Mouse (Mus musculus): ENCODE data around the gene Stk32c. TPM values are rescaled to one million over a fixed set of nuclear protein-coding genes. Genes with fewer than 3 reads are reported as not detected.
A peak's percentile ranks its signal among the peaks of the same experiment; 100 is the strongest.

Stk32c gene
- polyA plus RNA-seq, 1 experiment: 130 TPM

DNA sequence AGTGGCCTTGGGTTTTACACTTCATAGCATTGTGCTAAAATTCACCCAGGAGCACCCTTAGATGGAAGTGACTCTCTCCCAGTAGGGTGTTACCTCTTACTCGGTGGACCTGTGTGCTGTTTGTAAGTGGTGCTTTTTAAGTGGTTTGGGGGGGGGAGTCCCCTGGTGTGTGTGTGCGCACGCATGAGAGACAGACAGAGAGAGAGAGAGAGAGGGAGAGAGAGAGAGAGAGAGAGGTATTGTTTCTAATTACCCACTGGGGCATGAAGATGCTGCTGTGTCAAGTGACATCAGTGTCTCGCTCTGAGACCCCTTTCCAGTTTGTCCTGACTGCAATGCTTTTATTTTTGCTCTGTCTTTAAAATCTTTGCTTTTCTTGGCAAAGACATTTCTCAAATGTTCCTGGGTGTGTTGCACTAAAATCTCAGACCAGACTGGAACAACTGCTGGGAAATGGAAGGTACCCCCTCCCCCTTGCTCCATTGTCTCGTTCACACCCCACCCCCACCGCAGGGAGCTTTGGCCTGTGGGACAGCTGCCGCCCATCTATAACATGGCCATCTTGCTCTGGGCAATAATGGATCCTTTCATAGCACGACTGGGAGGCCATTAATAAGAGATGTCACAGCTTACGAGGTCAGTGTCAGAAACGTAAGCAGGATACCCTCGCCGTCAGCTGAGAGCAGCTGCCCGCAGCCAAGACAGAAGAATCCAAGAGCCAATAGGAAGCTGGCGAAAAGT is 137.9 kb downstream of the Stk32c start:
- no peak for DNase-seq (ENCODE audit: extremely low spot score in 1 of 2, low spot score in 1 of 2)

DNA sequence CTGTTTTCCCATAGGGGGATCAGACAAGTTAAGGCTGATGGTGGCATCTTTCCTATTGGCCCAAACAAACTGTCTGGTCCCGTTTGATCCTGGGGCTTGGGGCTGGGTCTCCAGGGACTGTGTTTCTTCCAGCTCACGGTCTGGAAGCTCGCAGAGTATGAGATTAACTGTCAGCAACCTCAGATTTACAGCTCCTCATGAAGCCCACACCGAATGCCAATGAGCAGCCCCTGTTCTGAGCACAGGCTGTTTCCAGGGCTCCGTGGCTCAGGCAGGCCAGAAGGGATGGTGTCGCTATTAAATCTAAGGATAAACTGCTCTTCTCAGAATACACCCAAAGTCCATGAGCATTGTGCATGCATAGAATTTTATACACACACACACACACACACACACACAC is 138.9 kb downstream of the Stk32c start:
- DNase-seq (ENCODE audit: extremely low spot score in 1 of 2, low spot score in 1 of 2): no peak

DNA sequence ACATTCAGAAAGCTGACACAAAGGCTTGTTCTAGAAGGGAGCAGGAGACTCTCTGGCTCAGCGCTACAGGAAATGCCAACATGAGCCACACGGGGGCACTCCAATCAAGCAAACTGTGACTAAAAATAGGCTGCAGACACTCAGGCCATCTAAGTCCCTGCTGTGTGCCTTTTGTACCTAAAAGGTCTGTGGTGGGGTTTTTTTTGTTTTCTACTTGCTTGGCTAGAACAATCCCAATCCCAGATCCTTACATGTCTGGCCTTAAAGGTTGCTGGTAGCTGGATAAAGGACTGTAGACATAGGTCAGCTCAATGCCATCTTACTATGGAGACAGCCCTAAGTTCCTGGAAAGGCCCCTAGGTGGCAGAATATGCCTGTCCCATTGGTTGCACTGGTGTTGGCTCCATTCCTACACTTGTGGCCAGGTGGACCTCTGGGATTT is 144.9 kb downstream of the Stk32c start:
- DNase-seq (ENCODE audit: extremely low spot score in 1 of 2, low spot score in 1 of 2): peak in 1 of 2 experiments; percentile 89

DNA sequence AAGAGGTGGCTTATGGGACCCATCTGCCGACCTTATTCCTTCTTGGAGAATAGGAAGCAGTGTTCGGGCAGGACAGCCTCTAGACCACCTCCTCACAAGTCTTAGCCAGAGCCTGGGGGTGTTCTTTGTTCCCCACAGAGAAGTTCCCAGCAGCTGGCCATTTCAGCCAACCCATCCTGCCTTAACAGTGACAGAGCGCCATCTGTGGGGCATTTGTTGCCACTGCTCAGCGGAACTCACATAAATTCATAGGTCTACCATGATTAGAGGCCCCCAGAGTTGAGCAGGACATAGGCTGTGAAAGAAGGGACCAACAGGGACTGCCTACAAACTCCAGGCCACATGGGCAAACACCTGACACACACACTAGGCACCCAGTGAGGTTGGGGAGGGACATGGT is 149.7 kb downstream of the Stk32c start:
- DNase-seq (ENCODE audit: extremely low spot score in 1 of 2, low spot score in 1 of 2): peak in 1 of 2 experiments; percentile 42

Other genes starting within 250 kb of the Stk32c start
- 60.6 and 64.0 TPM in 2 replicates for gene Dpysl4, start 127.3 kb downstream of the Stk32c start, polyA plus RNA-seq (2012; rRNA removed)
- 7.3 and 8.0 TPM in 2 replicates for gene Lrrc27, start 319 bp downstream of the Stk32c start, polyA plus RNA-seq (2012; rRNA removed)
- 11.4 and 12.6 TPM in 2 replicates for gene Pwwp2b, start 35.2 kb upstream of the Stk32c start, polyA plus RNA-seq (2012; rRNA removed)
- gene Inpp5a, start 175.8 kb upstream of the Stk32c start, polyA plus RNA-seq (2012; rRNA removed): 35.4 and 38.4 TPM in 2 replicates